27 mouse cellular contexts compared by ENCODE assay signal in the genomic region with DNA sequence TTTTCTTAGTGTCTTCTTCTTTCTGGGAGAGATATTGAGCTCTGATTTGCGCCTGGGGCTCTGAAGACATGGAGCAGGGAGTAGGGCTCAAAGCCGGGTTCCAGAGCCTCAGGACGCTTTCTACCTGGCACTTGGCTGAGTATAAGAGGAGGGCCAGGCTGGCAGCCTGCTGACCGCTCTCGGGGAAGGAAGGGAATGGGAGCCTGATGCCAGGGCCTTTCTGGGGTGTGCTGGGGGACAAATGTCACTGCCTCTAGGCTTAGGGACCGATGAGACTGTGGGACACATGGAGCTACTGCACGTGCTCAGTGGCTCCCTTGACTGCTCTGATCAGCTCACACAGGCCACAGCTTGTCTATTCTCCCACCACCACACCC. TPM values are rescaled to one million over a fixed set of nuclear protein-coding genes. Genes with fewer than 3 reads are reported as not detected.
DNase-seq lines count a peak whose midpoint lies in the region; ATAC-seq lines count a peak whose summit lies in the region.
"Had no signal": no experiment of that assay in that cellular context is flagged by ENCODE, and none has a peak within 500 bp of the region (broad histone marks: within the 10 kb centered on the region; RNA-seq: fewer than 3 reads in every experiment).

No protein-coding gene starts in this region.

- H3K9ac ChIP-seq in forebrain, embryonic 12.5 days, result 0 out of 2 replicates have a peak overlapping the region, but pooled peaks have one; percentile 2
- no peak overlapping the region for H3K9ac ChIP-seq in forebrain, embryonic 16.5 days (replicated peaks; ENCODE audit: low read depth, low read length)
- peak overlapping the region; percentile 20; the same call in 1 of the 2 replicates for H3K9ac ChIP-seq in midbrain, embryonic 12.5 days (replicated peaks)
- no peak overlapping the region for H3K9ac ChIP-seq in midbrain, embryonic 15.5 days
- peak overlapping the region; percentile 21; the same call in 1 of the 2 replicates for H3K9ac ChIP-seq in embryonic facial prominence, embryonic 12.5 days
- H3K9ac ChIP-seq: forebrain, embryonic 15.5 days; heart, embryonic 15.5 days; kidney, embryonic 15.5 days; liver, embryonic 13.5 days; lung, embryonic 14.5 days had no signal

- no peaks in the 10 kb centered on the region for H3K36me3 ChIP-seq in forebrain, embryonic 12.5 days (replicated peaks)
- H3K36me3 ChIP-seq in forebrain, embryonic 16.5 days (ENCODE audit: control insufficient read depth, insufficient read depth), result no peaks in the 10 kb centered on the region
- no peaks in the 10 kb centered on the region for H3K36me3 ChIP-seq in midbrain, embryonic 12.5 days
- H3K36me3 ChIP-seq in midbrain, embryonic 15.5 days (replicated peaks), result no peaks in the 10 kb centered on the region
- H3K36me3 ChIP-seq in embryonic facial prominence, embryonic 12.5 days, result no peaks in the 10 kb centered on the region
- no peaks in the 10 kb centered on the region; the same call in 1 of the 2 replicates for H3K36me3 ChIP-seq in limb, embryonic 10.5 days
- H3K36me3 ChIP-seq: forebrain, embryonic 15.5 days; heart, embryonic 15.5 days; kidney, embryonic 15.5 days; liver, embryonic 13.5 days had no signal

- no peaks in the 10 kb centered on the region for H3K27me3 ChIP-seq in forebrain, embryonic 12.5 days
- H3K27me3 ChIP-seq in forebrain, embryonic 16.5 days (replicated peaks; ENCODE audit: control insufficient read depth, insufficient read depth, low read length), result no peaks in the 10 kb centered on the region
- no peaks in the 10 kb centered on the region for H3K27me3 ChIP-seq in midbrain, embryonic 12.5 days
- H3K27me3 ChIP-seq in midbrain, embryonic 15.5 days (replicated peaks), result no peaks in the 10 kb centered on the region
- H3K27me3 ChIP-seq in embryonic facial prominence, embryonic 12.5 days, result no peaks in the 10 kb centered on the region
- no peaks in the 10 kb centered on the region for H3K27me3 ChIP-seq in limb, embryonic 10.5 days (ENCODE audit: low read depth, poor library complexity, severe bottlenecking)
- H3K27me3 ChIP-seq: forebrain, embryonic 15.5 days; heart, embryonic 15.5 days; kidney, embryonic 15.5 days had no signal

- no peaks in the 10 kb centered on the region for H3K9me3 ChIP-seq in forebrain, embryonic 12.5 days
- no peaks in the 10 kb centered on the region for H3K9me3 ChIP-seq in forebrain, embryonic 16.5 days (ENCODE audit: control insufficient read depth, low read length)
- no peaks in the 10 kb centered on the region for H3K9me3 ChIP-seq in midbrain, embryonic 12.5 days
- no peaks in the 10 kb centered on the region for H3K9me3 ChIP-seq in midbrain, embryonic 15.5 days
- H3K9me3 ChIP-seq in embryonic facial prominence, embryonic 12.5 days, result no peaks in the 10 kb centered on the region
- H3K9me3 ChIP-seq in limb, embryonic 10.5 days (replicated peaks), result no peaks in the 10 kb centered on the region
- H3K9me3 ChIP-seq: forebrain, embryonic 15.5 days; heart, embryonic 15.5 days; kidney, embryonic 15.5 days; liver, embryonic 13.5 days had no signal

- H3K4me2 ChIP-seq in forebrain, embryonic 12.5 days, result no peak overlapping the region
- H3K4me2 ChIP-seq in forebrain, embryonic 16.5 days (ENCODE audit: low read length), result no peak overlapping the region
- no peak overlapping the region for H3K4me2 ChIP-seq in midbrain, embryonic 12.5 days (replicated peaks)
- H3K4me2 ChIP-seq in midbrain, embryonic 15.5 days, result no peak overlapping the region
- H3K4me2 ChIP-seq in embryonic facial prominence, embryonic 12.5 days (replicated peaks), result no peak overlapping the region
- H3K4me2 ChIP-seq: forebrain, embryonic 15.5 days; heart, embryonic 15.5 days; kidney, embryonic 15.5 days; liver, embryonic 13.5 days; lung, embryonic 14.5 days had no signal

- WGBS in forebrain, embryonic 12.5 days, result 88% methylated on average over 7 of the region's 7 CpGs
- WGBS in forebrain, embryonic 16.5 days, result 83% methylated on average over 7 of the region's 7 CpGs
- WGBS in midbrain, embryonic 12.5 days, result 90% methylated on average over 7 of the region's 7 CpGs
- WGBS in midbrain, embryonic 15.5 days, result 81% methylated on average over 7 of the region's 7 CpGs
- WGBS in embryonic facial prominence, embryonic 12.5 days, result 80% methylated on average over 7 of the region's 7 CpGs
- 89% methylated on average over 7 of the region's 7 CpGs for WGBS in limb, embryonic 10.5 days

- H3K27ac ChIP-seq in forebrain, embryonic 12.5 days, result no peak overlapping the region
- no peak overlapping the region for H3K27ac ChIP-seq in forebrain, embryonic 16.5 days (ENCODE audit: low read length)
- H3K27ac ChIP-seq in midbrain, embryonic 12.5 days (replicated peaks), result no peak overlapping the region
- H3K27ac ChIP-seq in midbrain, embryonic 15.5 days, result no peak overlapping the region
- H3K27ac ChIP-seq in embryonic facial prominence, embryonic 12.5 days, result no peak overlapping the region
- peak overlapping the region; percentile 6; the same call in 1 of the 2 replicates for H3K27ac ChIP-seq in limb, embryonic 10.5 days
- H3K27ac ChIP-seq: forebrain, embryonic 15.5 days; heart, embryonic 15.5 days; kidney, embryonic 15.5 days; left cerebral cortex, adult 2 months; liver, embryonic 13.5 days had no signal

- no peak for DNase-seq in limb, embryonic 10.5 days (ENCODE audit: low spot score)
- DNase-seq in left cerebral cortex, postnatal 14 days (ENCODE audit: low spot score in 2 of 2), result no peak
- no peak for DNase-seq in frontal cortex, postnatal 25 days (ENCODE audit: low spot score in 2 of 2)
- DNase-seq: adrenal gland, adult 2 months; B cell, adult 2 months; embryo, embryonic 11 days; kidney, postnatal 4 days; layer of hippocampus, adult 9-11 months; liver, embryonic 13.5 days; lung, embryonic 14.5 days; lung, postnatal 4 days; thymus, postnatal 36 days had no signal

- intact Hi-C loops in left cerebral cortex, postnatal 14 days (cut with DNase I), result no loop called here

- ATAC-seq in forebrain, embryonic 12.5 days (ENCODE audit: low FRiP score), result no peak
- no peak for ATAC-seq in forebrain, embryonic 16.5 days
- ATAC-seq in midbrain, embryonic 12.5 days (ENCODE audit: low FRiP score, low read depth), result no peak
- ATAC-seq in midbrain, embryonic 15.5 days (replicated peaks), result no peak
- ATAC-seq in embryonic facial prominence, embryonic 12.5 days (ENCODE audit: insufficient number of reproducible peaks, insufficient read depth, low FRiP score, low TSS enrichment), result no peak
- ATAC-seq: forebrain, embryonic 15.5 days; intestine, postnatal 0 days had no signal

- no peak overlapping the region for H3K4me3 ChIP-seq in forebrain, embryonic 12.5 days (replicated peaks)
- no peak overlapping the region for H3K4me3 ChIP-seq in forebrain, embryonic 16.5 days (replicated peaks; ENCODE audit: low read length)
- no peak overlapping the region for H3K4me3 ChIP-seq in midbrain, embryonic 12.5 days
- H3K4me3 ChIP-seq in midbrain, embryonic 15.5 days, result no peak overlapping the region
- H3K4me3 ChIP-seq in embryonic facial prominence, embryonic 12.5 days, result no peak overlapping the region
- H3K4me3 ChIP-seq in limb, embryonic 10.5 days, result no peak overlapping the region
- H3K4me3 ChIP-seq: erythroblast, embryonic 14.5 days; forebrain, embryonic 15.5 days; heart, embryonic 15.5 days; kidney, embryonic 15.5 days; left cerebral cortex, adult 2 months; liver, embryonic 13.5 days had no signal

- peaks cover 90% of the 10 kb centered on the region for H3K4me1 ChIP-seq in forebrain, embryonic 12.5 days
- peaks cover 60% of the 10 kb centered on the region for H3K4me1 ChIP-seq in forebrain, embryonic 16.5 days (replicated peaks; ENCODE audit: control insufficient read depth, insufficient read depth, low read length)
- H3K4me1 ChIP-seq in midbrain, embryonic 12.5 days, result peaks cover 88% of the 10 kb centered on the region
- H3K4me1 ChIP-seq in midbrain, embryonic 15.5 days, result peaks cover 94% of the 10 kb centered on the region
- peaks cover 68% of the 10 kb centered on the region for H3K4me1 ChIP-seq in embryonic facial prominence, embryonic 12.5 days
- H3K4me1 ChIP-seq in limb, embryonic 10.5 days, result peaks cover 74% of the 10 kb centered on the region

RNA-seq across cellular contexts. Expression of gene Ralgds, which starts 15.4 kb away (rescaled TPM):
- 55.2 and 62.6 TPM in 2 replicates for polyA plus RNA-seq in forebrain, embryonic 12.5 days (2016; fragmentation: Nextera tagmentation; extraction: Ambion mirVana)
- polyA plus RNA-seq in forebrain, embryonic 16.5 days (2015; fragmentation: Nextera tagmentation; extraction: Ambion mirVana), result 83.5 and 83.7 TPM in 2 replicates
- 87.6 and 93.5 TPM in 2 replicates for polyA plus RNA-seq in midbrain, embryonic 12.5 days (2016; fragmentation: Nextera tagmentation; extraction: Ambion mirVana)
- polyA plus RNA-seq in midbrain, embryonic 15.5 days (2015; fragmentation: Nextera tagmentation; extraction: Ambion mirVana), result 92.0 and 94.8 TPM in 2 replicates
- 64.1 and 66.1 TPM in 2 replicates for polyA plus RNA-seq in embryonic facial prominence, embryonic 12.5 days (2016; fragmentation: Nextera tagmentation; extraction: Ambion mirVana)
- polyA plus RNA-seq in limb, embryonic 10.5 days (2016; fragmentation: Nextera tagmentation; extraction: Ambion mirVana), result 46.7 and 58.9 TPM in 2 replicates
- 100 to 1,000 TPM; 119 TPM for total RNA-seq in left cerebral cortex, postnatal 14 days (2021)

RNA-seq across cellular contexts. Expression of gene Gm10134, which starts 22.4 kb away (rescaled TPM):
- 0.61 and 0.64 TPM in 2 replicates for polyA plus RNA-seq in forebrain, embryonic 12.5 days (2016; fragmentation: Nextera tagmentation; extraction: Ambion mirVana)
- polyA plus RNA-seq in forebrain, embryonic 16.5 days (2015; fragmentation: Nextera tagmentation; extraction: Ambion mirVana), result 1.8 and 2.4 TPM in 2 replicates
- polyA plus RNA-seq in midbrain, embryonic 12.5 days (2016; fragmentation: Nextera tagmentation; extraction: Ambion mirVana), result 1.5 TPM in 1 of 2 replicates, not detected in the other
- polyA plus RNA-seq in midbrain, embryonic 15.5 days (2015; fragmentation: Nextera tagmentation; extraction: Ambion mirVana), result 1.4 and 2.4 TPM in 2 replicates
- polyA plus RNA-seq in embryonic facial prominence, embryonic 12.5 days (2016; fragmentation: Nextera tagmentation; extraction: Ambion mirVana), result 0.87 TPM in 1 of 2 replicates, not detected in the other
- polyA plus RNA-seq in limb, embryonic 10.5 days (2016; fragmentation: Nextera tagmentation; extraction: Ambion mirVana), result not detected in 2 replicates
- 1 to 10 TPM; 1.1 to 1.5 TPM for total RNA-seq in left cerebral cortex, postnatal 14 days (2021)
- total RNA-seq: hematopoietic stem cell, adult 5-6 weeks had no signal
- polyA plus RNA-seq: erythroblast, embryonic 14.5 days; limb, embryonic 11.5 days had no signal

RNA-seq across cellular contexts. Expression of gene Gbgt1, which starts 31.7 kb away (rescaled TPM):
- 0.32 TPM in 2 replicates for polyA plus RNA-seq in forebrain, embryonic 12.5 days (2016; fragmentation: Nextera tagmentation; extraction: Ambion mirVana)
- polyA plus RNA-seq in forebrain, embryonic 16.5 days (2015; fragmentation: Nextera tagmentation; extraction: Ambion mirVana), result 0.51 and 1.2 TPM in 2 replicates
- 1.0 and 1.2 TPM in 2 replicates for polyA plus RNA-seq in midbrain, embryonic 12.5 days (2016; fragmentation: Nextera tagmentation; extraction: Ambion mirVana)
- 1.1 and 1.4 TPM in 2 replicates for polyA plus RNA-seq in midbrain, embryonic 15.5 days (2015; fragmentation: Nextera tagmentation; extraction: Ambion mirVana)
- 0.36 TPM in 1 of 2 replicates, not detected in the other for polyA plus RNA-seq in embryonic facial prominence, embryonic 12.5 days (2016; fragmentation: Nextera tagmentation; extraction: Ambion mirVana)
- polyA plus RNA-seq in limb, embryonic 10.5 days (2016; fragmentation: Nextera tagmentation; extraction: Ambion mirVana), result not detected in 2 replicates
- 1 to 10 TPM; 1.6 to 2.5 TPM for total RNA-seq in left cerebral cortex, postnatal 14 days (2021)
- total RNA-seq: hematopoietic stem cell, adult 5-6 weeks had no signal
- polyA plus RNA-seq: erythroblast, embryonic 14.5 days; limb, embryonic 11.5 days had no signal

RNA-seq across cellular contexts. Expression of gene Cel, which starts 34.9 kb away (rescaled TPM):
- not detected in 2 replicates for polyA plus RNA-seq in forebrain, embryonic 12.5 days (2016; fragmentation: Nextera tagmentation; extraction: Ambion mirVana)
- polyA plus RNA-seq in forebrain, embryonic 16.5 days (2015; fragmentation: Nextera tagmentation; extraction: Ambion mirVana), result not detected in 2 replicates
- polyA plus RNA-seq in midbrain, embryonic 12.5 days (2016; fragmentation: Nextera tagmentation; extraction: Ambion mirVana), result not detected in 2 replicates
- polyA plus RNA-seq in midbrain, embryonic 15.5 days (2015; fragmentation: Nextera tagmentation; extraction: Ambion mirVana), result 0.10 and 0.13 TPM in 2 replicates
- polyA plus RNA-seq in embryonic facial prominence, embryonic 12.5 days (2016; fragmentation: Nextera tagmentation; extraction: Ambion mirVana), result not detected in 2 replicates
- polyA plus RNA-seq in limb, embryonic 10.5 days (2016; fragmentation: Nextera tagmentation; extraction: Ambion mirVana), result not detected in 2 replicates
- not detected for total RNA-seq in left cerebral cortex, postnatal 14 days (2021)
- total RNA-seq: gastrocnemius, adult 8-10 months; heart, adult 8-10 months; hematopoietic stem cell, adult 5-6 weeks; left cerebral cortex, adult 2 months had no signal
- polyA plus RNA-seq: adrenal gland, adult 2 months; erythroblast, embryonic 14.5 days; limb, embryonic 11.5 days; lung, embryonic 14.5 days had no signal

RNA-seq across cellular contexts. Expression of gene Gtf3c5, which starts 55.2 kb away (rescaled TPM):
- polyA plus RNA-seq in forebrain, embryonic 12.5 days (2016; fragmentation: Nextera tagmentation; extraction: Ambion mirVana), result 46.9 and 50.9 TPM in 2 replicates
- 40.5 and 43.3 TPM in 2 replicates for polyA plus RNA-seq in forebrain, embryonic 16.5 days (2015; fragmentation: Nextera tagmentation; extraction: Ambion mirVana)
- 51.9 and 55.5 TPM in 2 replicates for polyA plus RNA-seq in midbrain, embryonic 12.5 days (2016; fragmentation: Nextera tagmentation; extraction: Ambion mirVana)
- polyA plus RNA-seq in midbrain, embryonic 15.5 days (2015; fragmentation: Nextera tagmentation; extraction: Ambion mirVana), result 48.2 and 49.2 TPM in 2 replicates
- polyA plus RNA-seq in embryonic facial prominence, embryonic 12.5 days (2016; fragmentation: Nextera tagmentation; extraction: Ambion mirVana), result 52.4 and 53.6 TPM in 2 replicates
- 69.9 and 71.6 TPM in 2 replicates for polyA plus RNA-seq in limb, embryonic 10.5 days (2016; fragmentation: Nextera tagmentation; extraction: Ambion mirVana)
- total RNA-seq in left cerebral cortex, postnatal 14 days (2021), result 10 to 100 TPM; 15.8 to 17.6 TPM

Comparison
In these comparisons a context has a peak if more than half of its experiments do, and no peak if none do; other contexts are left out.
1. H3K9ac ChIP-seq: peak in forebrain, embryonic 12.5 days (single experiment), midbrain, embryonic 12.5 days (single experiment) and embryonic facial prominence, embryonic 12.5 days (single experiment); none in forebrain, embryonic 16.5 days (single experiment) and midbrain, embryonic 15.5 days (single experiment).